Mouse (Mus musculus): ENCODE results near the gene Capn2. TPM values are rescaled to one million over a fixed set of nuclear protein-coding genes. Genes with fewer than 3 reads are reported as not detected.

The Capn2 gene
- total and polyA plus RNA-seq, 2 experiments from 2014 or later, result 67.5 to 76.3 TPM

DNA sequence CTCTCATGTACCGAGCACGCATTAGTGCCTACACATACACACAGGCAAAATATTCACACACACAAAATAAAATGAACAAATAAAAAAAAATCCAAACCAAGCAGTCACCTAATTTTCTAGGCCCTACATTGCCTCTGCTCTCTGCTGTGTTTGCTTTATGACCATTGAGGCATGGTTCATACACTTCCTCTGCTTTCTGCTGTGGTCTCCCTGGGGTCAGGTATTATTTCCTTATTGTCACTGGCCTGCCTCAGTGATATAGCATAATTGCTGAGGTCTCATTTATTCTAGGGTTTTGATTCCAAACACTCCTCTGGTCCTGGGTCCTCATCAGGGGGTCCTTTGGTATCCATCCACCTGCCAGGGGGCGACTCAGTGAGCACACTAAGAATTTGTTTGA is 8.2 kb upstream of the Capn2 start:
- Histone ChIP-seq H3K4me3 (ENCODE audit: low read depth, low read length) (no peak overlapping the region), H3K9ac (no peak overlapping the region), H3K27ac (ENCODE audit: low read depth, low read length) (no peak overlapping the region), H3K9me3 (ENCODE audit: low read length) (no peaks in the 10 kb centered on the region), H3K4me2 (ENCODE audit: low read depth) (no peak overlapping the region), H3K27me3 (ENCODE audit: insufficient read depth, low read length) (no peaks in the 10 kb centered on the region; the same call in 1 of the 2 replicates), H3K4me1 (ENCODE audit: insufficient read depth) (no peaks in the 10 kb centered on the region), H3K36me3 (ENCODE audit: insufficient read depth) (no peaks in the 10 kb centered on the region)
- 86% methylated on average over 3 of the region's 3 CpGs for WGBS
- no peak for DNase-seq
- ATAC-seq, result no peak
- no peak for TF ChIP-seq CTCF (IDR thresholded peaks at IDR 0.05; ENCODE audit: low read depth)

GRCm38 (mm10) chr1:182523692-182524091 is 6.3 kb upstream of the Capn2 start:
- no peaks in the 10 kb centered on the region for H3K4me1 ChIP-seq (ENCODE audit: insufficient read depth)
- no peak for DNase-seq
- TF ChIP-seq CTCF (IDR thresholded peaks at IDR 0.05; ENCODE audit: low read depth), result no peak
- H3K4me3 ChIP-seq (ENCODE audit: low read depth, low read length), result no peak overlapping the region
- no peaks in the 10 kb centered on the region for H3K9me3 ChIP-seq (ENCODE audit: low read length)
- ATAC-seq, result no peak
- H3K9ac ChIP-seq, result no peak overlapping the region
- no peaks in the 10 kb centered on the region; the same call in 1 of the 2 replicates for H3K27me3 ChIP-seq (ENCODE audit: insufficient read depth, low read length)
- H3K36me3 ChIP-seq (ENCODE audit: insufficient read depth), result no peaks in the 10 kb centered on the region
- 79% methylated on average over 3 of the region's 3 CpGs for WGBS
- no peak overlapping the region for H3K4me2 ChIP-seq (ENCODE audit: low read depth)
- no peak overlapping the region for H3K27ac ChIP-seq (ENCODE audit: low read depth, low read length)

DNA sequence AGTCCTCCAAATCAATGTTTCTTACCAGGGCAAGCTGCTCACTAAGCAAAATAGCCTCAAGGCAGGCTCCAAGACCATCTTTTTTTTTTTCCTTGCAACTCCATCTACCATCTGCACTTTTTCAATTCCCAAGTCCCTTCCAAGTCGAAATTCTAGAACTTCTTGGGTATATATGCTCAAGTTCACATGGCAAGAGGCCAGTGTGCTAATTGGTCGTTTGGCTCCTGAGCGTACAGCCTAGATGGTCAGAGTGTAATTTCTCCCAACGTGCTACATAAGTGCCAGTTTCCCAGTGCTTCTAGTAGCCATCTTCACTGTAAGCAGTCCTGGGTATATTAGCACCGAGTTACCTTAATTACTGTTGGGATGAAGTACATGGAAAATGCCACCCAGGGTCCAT is 5.6 kb upstream of the Capn2 start:
- H3K36me3 ChIP-seq (ENCODE audit: insufficient read depth), result no peaks in the 10 kb centered on the region
- no peak for ATAC-seq
- DNase-seq, result no peak
- no peaks in the 10 kb centered on the region for H3K4me1 ChIP-seq (ENCODE audit: insufficient read depth)
- WGBS, result 71% methylated on average over 5 of the region's 5 CpGs
- H3K9ac ChIP-seq, result no peak overlapping the region
- H3K4me3 ChIP-seq (ENCODE audit: low read depth, low read length), result no peak overlapping the region
- no peak overlapping the region for H3K4me2 ChIP-seq (ENCODE audit: low read depth)
- no peaks in the 10 kb centered on the region; the same call in 1 of the 2 replicates for H3K27me3 ChIP-seq (ENCODE audit: insufficient read depth, low read length)
- TF ChIP-seq CTCF (IDR thresholded peaks at IDR 0.05; ENCODE audit: low read depth), result no peak
- H3K9me3 ChIP-seq (ENCODE audit: low read length), result no peaks in the 10 kb centered on the region
- no peak overlapping the region for H3K27ac ChIP-seq (ENCODE audit: low read depth, low read length)

DNA sequence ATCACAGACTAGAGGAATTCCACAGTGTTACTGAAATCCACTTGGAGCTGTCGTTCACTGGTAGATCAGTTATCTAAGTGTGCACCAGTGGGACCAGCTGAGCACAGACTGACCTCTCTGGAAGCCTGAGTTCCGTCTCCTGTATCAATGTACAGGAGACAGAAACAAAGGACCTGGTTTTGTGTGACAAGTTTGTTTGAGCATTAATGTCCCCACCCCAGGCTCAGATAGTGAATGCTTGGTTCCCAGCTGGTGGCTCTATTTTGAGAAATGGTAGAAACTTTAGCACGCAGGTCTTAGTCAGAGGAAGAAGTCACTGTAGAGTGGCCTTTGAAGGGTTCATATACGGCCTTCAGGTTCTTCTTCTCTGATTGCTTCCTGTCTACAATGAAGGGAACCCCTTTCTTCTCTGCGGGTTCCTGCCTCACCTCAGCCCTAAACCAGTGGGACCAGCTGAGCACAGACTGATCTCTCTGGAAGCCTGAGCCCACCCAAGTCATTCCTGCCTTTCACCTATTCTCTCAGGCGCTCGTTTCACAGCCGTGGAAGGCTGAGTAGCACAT is 3.6 kb upstream of the Capn2 start:
- TF ChIP-seq CTCF (IDR thresholded peaks at IDR 0.05; ENCODE audit: low read depth), result no peak
- H3K27me3 ChIP-seq (ENCODE audit: insufficient read depth, low read length), result no peaks in the 10 kb centered on the region
- no peaks in the 10 kb centered on the region for H3K9me3 ChIP-seq (ENCODE audit: low read length)
- no peaks in the 10 kb centered on the region for H3K36me3 ChIP-seq (ENCODE audit: insufficient read depth)
- H3K4me2 ChIP-seq (ENCODE audit: low read depth), result no peak overlapping the region
- no peak overlapping the region for H3K4me3 ChIP-seq (ENCODE audit: low read depth, low read length)
- ATAC-seq (no peak), DNase-seq (no peak)
- 77% methylated on average over 8 of the region's 8 CpGs for WGBS
- 0 out of 2 replicates have a peak, but pooled peaks cover 5% of the 10 kb centered on the region for H3K4me1 ChIP-seq (ENCODE audit: insufficient read depth)
- no peak overlapping the region for H3K27ac ChIP-seq (ENCODE audit: low read depth, low read length)
- H3K9ac ChIP-seq, result no peak overlapping the region

DNA sequence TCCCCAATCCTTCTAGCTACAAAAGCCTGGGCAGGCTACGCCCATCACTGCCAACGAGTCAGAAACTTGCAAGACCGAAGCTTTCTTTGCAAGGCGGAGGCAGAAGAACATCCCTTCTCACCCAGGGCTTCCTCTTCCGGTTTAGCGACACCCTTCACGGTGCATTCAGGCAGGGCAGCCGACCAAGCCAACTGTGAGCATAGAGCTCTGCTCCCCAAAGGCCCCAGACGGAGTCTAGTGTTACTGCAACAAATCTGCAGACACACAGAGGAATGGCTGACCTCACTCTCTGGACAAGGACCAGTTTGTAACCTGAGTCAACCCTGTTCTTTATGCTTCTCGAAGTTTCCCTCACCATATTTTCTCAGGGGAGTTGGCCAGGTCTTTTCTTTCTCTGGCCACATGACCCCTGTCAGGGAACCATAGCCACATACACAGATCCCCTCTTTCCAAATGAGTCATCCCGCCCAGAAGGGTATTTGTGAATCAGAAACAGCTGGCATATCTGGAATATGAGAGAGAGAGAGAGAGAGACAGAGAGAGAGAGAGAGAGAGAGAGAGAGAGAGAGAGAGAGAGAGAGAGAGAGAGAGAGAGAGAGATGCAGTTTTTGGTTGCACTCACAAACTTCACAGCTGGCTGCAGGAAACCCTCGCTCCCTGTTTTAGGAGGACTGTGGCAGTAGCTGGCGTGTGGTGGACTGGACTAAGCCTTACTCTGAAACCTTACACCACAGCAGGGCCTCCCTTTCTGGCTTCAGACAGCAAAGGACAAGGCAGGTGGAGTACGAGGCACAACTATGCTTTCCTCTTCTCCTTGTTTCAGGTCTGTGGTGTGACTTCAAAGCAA is 2.9 kb upstream of the Capn2 start:
- DNase-seq (no peak), ATAC-seq (no peak)
- H3K4me2 ChIP-seq (ENCODE audit: low read depth), result no peak overlapping the region
- H3K9ac ChIP-seq, result no peak overlapping the region
- H3K9me3 ChIP-seq (ENCODE audit: low read length), result no peaks in the 10 kb centered on the region
- 0 out of 2 replicates have a peak, but pooled peaks cover 11% of the 10 kb centered on the region for H3K4me1 ChIP-seq (ENCODE audit: insufficient read depth)
- H3K4me3 ChIP-seq (ENCODE audit: low read depth, low read length), result no peak overlapping the region
- no peaks in the 10 kb centered on the region for H3K36me3 ChIP-seq (ENCODE audit: insufficient read depth)
- no peaks in the 10 kb centered on the region for H3K27me3 ChIP-seq (ENCODE audit: insufficient read depth, low read length)
- WGBS, result 29% methylated on average over 14 of the region's 14 CpGs
- H3K27ac ChIP-seq (ENCODE audit: low read depth, low read length), result no peak overlapping the region
- no peak for TF ChIP-seq CTCF (IDR thresholded peaks at IDR 0.05; ENCODE audit: low read depth)

GRCm38 (mm10) chr1:182519341-182519740 is 1.9 kb upstream of the Capn2 start:
- 76% methylated on average over 5 of the region's 5 CpGs for whole genome bisulfite sequencing
- Histone ChIP-seq H3K4me3 (ENCODE audit: low read depth, low read length) (no peak overlapping the region), H3K36me3 (ENCODE audit: insufficient read depth) (no peaks in the 10 kb centered on the region), H3K27me3 (ENCODE audit: insufficient read depth, low read length) (no peaks in the 10 kb centered on the region), H3K9ac (no peak overlapping the region), H3K9me3 (ENCODE audit: low read length) (no peaks in the 10 kb centered on the region), H3K4me2 (ENCODE audit: low read depth) (no peak overlapping the region), H3K4me1 (ENCODE audit: insufficient read depth) (0 out of 2 replicates have a peak, but pooled peaks cover 11% of the 10 kb centered on the region), H3K27ac (ENCODE audit: low read depth, low read length) (no peak overlapping the region)
- no peak for TF ChIP-seq CTCF (IDR thresholded peaks at IDR 0.05; ENCODE audit: low read depth)
- no peak for ATAC-seq
- DNase-seq, result no peak

GRCm38 (mm10) chr1:182518811-182519210 is 1.4 kb upstream of the Capn2 start:
- H3K36me3 ChIP-seq (ENCODE audit: insufficient read depth), result no peaks in the 10 kb centered on the region
- WGBS, result 83% methylated on average over 6 of the region's 6 CpGs
- 0 out of 2 replicates have a peak, but pooled peaks cover 11% of the 10 kb centered on the region for H3K4me1 ChIP-seq (ENCODE audit: insufficient read depth)
- no peak overlapping the region for H3K4me3 ChIP-seq (ENCODE audit: low read depth, low read length)
- TF ChIP-seq CTCF (IDR thresholded peaks at IDR 0.05; ENCODE audit: low read depth), result no peak
- DNase-seq (no peak), ATAC-seq (no peak)
- no peak overlapping the region for H3K9ac ChIP-seq
- H3K9me3 ChIP-seq (ENCODE audit: low read length), result no peaks in the 10 kb centered on the region
- no peak overlapping the region for H3K27ac ChIP-seq (ENCODE audit: low read depth, low read length)
- H3K4me2 ChIP-seq (ENCODE audit: low read depth), result no peak overlapping the region
- no peaks in the 10 kb centered on the region for H3K27me3 ChIP-seq (ENCODE audit: insufficient read depth, low read length)
